Mouse (Mus musculus) spleen, adult 2 months (tissue): Measurements from ENCODE around the gene Ctss.

Experiments used
- CTCF ChIP-seq: fragments of 200-500 bp; IDR thresholded peaks from 2 replicates; pipeline ENCODE4 v1.5.1; 2011; ENCODE audit warnings: mild to moderate bottlenecking, inconsistent platforms; ENCODE audit not compliant: insufficient read depth, insufficient read length, insufficient replicate concordance; ENCODE audit errors: extremely low read depth
- POLR2A ChIP-seq: fragments of 200-500 bp; IDR thresholded peaks from 2 replicates; pipeline ENCODE4 v1.6.1; 2011; ENCODE audit warnings: low read depth, low read length, inconsistent platforms

DNA sequence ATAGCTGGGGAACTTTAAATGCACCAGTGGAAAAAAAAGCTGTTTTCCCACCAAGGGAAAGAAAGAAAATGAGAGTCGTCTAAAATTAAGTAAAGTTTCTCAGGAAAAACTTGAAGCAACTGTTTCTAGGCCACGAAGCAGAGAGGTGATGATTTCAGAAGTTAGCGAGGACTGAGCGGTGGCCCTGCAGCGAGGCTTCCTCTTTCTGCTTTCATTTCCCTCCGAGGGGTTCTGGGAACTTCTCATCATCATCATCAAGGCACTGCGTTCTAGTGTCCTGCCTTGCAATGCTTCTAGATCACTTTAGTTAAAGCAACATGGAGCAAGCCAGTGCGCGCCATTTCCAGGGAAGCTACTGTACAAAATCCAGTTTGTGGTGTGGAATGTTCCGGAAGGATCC lies 5.4 kb upstream of the Ctss start:
- TF ChIP-seq POLR2A = no peak
- no peak for TF ChIP-seq CTCF
